Mouse (Mus musculus) heart, adult 9 months (tissue): ENCODE data around the gene 4930433I11Rik.
A peak's percentile ranks its signal among the peaks of the same experiment; 100 is the strongest.
"Not testable (repeated sequence)": the region's sequence is repeated elsewhere in the genome, so short reads cannot be mapped to it uniquely, and the experiment has no call there.

Experiments used
- DNase-seq, 2 experiments: peaks; one replicate each; pipeline ENCODE4 v3.0.0; 2022; ENCODE audit warnings: low spot score in 2 of 2

4930433I11Rik gene

GRCm38 (mm10) chr7:40987243-40987642 is at the start of gene 4930433I11Rik:
Gene 4930433I11Rik (plus strand): TSS chr7:40987543.
- DNase-seq: no peak

GRCm38 (mm10) chr7:40939371-40939770 is 48.0 kb upstream of the 4930433I11Rik start:
- DNase-seq: no peak

GRCm38 (mm10) chr7:40942233-40942935 is 45.0 kb upstream of the 4930433I11Rik start:
- DNase-seq: peak in 1 of 2 experiments; percentile 2

- DNase-seq: not testable (repeated sequence)
Measured at GRCm38 (mm10) chr7:41032419-41032818, 45.1 kb downstream of the 4930433I11Rik start, which contains the start of gene Gm4884. Gene Gm4884 (plus strand): TSS chr7:41032719.

GRCm38 (mm10) chr7:41044058-41044457 is 56.7 kb downstream of the 4930433I11Rik start:
- DNase-seq: not testable (repeated sequence)
